Mouse (Mus musculus): ENCODE data around the gene Rsbn1l.

GRCm38 (mm10) chr5:20925451-20925850 is 30.7 kb downstream of the Rsbn1l start:
- TF ChIP-seq CTCF (IDR thresholded peaks at IDR 0.05; ENCODE audit: low read depth) (no peak), EP300 (IDR thresholded peaks at IDR 0.05; ENCODE audit: low read depth) (no peak)
